Mouse (Mus musculus): ENCODE measurements around the gene Sirt5. TPM values are rescaled to one million over a fixed set of nuclear protein-coding genes. Genes with fewer than 3 reads are reported as not detected.

Sirt5 gene
- polyA plus RNA-seq, 1 experiment from 2014 or later: 33.2 TPM

- Histone ChIP-seq H3K27ac (replicated peaks; ENCODE audit: low read depth, low read length) (no peak overlapping the region), H3K4me3 (ENCODE audit: low read depth, low read length) (no peak overlapping the region), H3K9me3 (replicated peaks; ENCODE audit: control insufficient read depth, low read length) (no peaks in the 10 kb centered on the region), H3K27me3 (ENCODE audit: control insufficient read depth, insufficient read depth, low read length) (no peaks in the 10 kb centered on the region), H3K4me1 (ENCODE audit: control insufficient read depth, insufficient read depth, low read length) (no peaks in the 10 kb centered on the region), H3K4me2 (ENCODE audit: low read depth, low read length) (no peak overlapping the region), H3K9ac (replicated peaks; ENCODE audit: low read length) (no peak overlapping the region), H3K36me3 (replicated peaks; ENCODE audit: control insufficient read depth, insufficient read depth, low read depth, low read length) (no peaks in the 10 kb centered on the region)
- DNase-seq (ENCODE audit: low spot score) (no peak), ATAC-seq (replicated peaks; ENCODE audit: insufficient number of reproducible peaks, low FRiP score, low TSS enrichment, low read depth) (no peak)
- WGBS: 82% methylated on average over 14 of the region's 14 CpGs
These were observed 8.8 kb upstream of the Sirt5 start for GRCm38 (mm10) chr13:43356346-43357125.

GRCm38 (mm10) chr13:43360534-43360933 lies 4.8 kb upstream of the Sirt5 start:
- no peaks in the 10 kb centered on the region for H3K27me3 ChIP-seq (ENCODE audit: control insufficient read depth, insufficient read depth, low read length)
- no peak for ATAC-seq (replicated peaks; ENCODE audit: insufficient number of reproducible peaks, low FRiP score, low TSS enrichment, low read depth)
- DNase-seq (ENCODE audit: low spot score): no peak
- no peak overlapping the region for H3K27ac ChIP-seq (replicated peaks; ENCODE audit: low read depth, low read length)
- no peak overlapping the region for H3K4me2 ChIP-seq (ENCODE audit: low read depth, low read length)
- H3K4me3 ChIP-seq (ENCODE audit: low read depth, low read length): no peak overlapping the region
- no peak overlapping the region for H3K9ac ChIP-seq (replicated peaks; ENCODE audit: low read length)
- H3K9me3 ChIP-seq (replicated peaks; ENCODE audit: control insufficient read depth, low read length): no peaks in the 10 kb centered on the region
- 62% methylated on average over 6 of the region's 6 CpGs for WGBS
- no peaks in the 10 kb centered on the region for H3K36me3 ChIP-seq (replicated peaks; ENCODE audit: control insufficient read depth, insufficient read depth, low read depth, low read length)
- H3K4me1 ChIP-seq (ENCODE audit: control insufficient read depth, insufficient read depth, low read length): no peaks in the 10 kb centered on the region

GRCm38 (mm10) chr13:43362353-43362752 lies 2.9 kb upstream of the Sirt5 start:
- DNase-seq (ENCODE audit: low spot score) (no peak), ATAC-seq (replicated peaks; ENCODE audit: insufficient number of reproducible peaks, low FRiP score, low TSS enrichment, low read depth) (no peak)
- Histone ChIP-seq H3K4me3 (ENCODE audit: low read depth, low read length) (no peak overlapping the region), H3K4me2 (ENCODE audit: low read depth, low read length) (no peak overlapping the region), H3K4me1 (ENCODE audit: control insufficient read depth, insufficient read depth, low read length) (no peaks in the 10 kb centered on the region), H3K36me3 (replicated peaks; ENCODE audit: control insufficient read depth, insufficient read depth, low read depth, low read length) (no peaks in the 10 kb centered on the region), H3K27ac (replicated peaks; ENCODE audit: low read depth, low read length) (no peak overlapping the region), H3K27me3 (ENCODE audit: control insufficient read depth, insufficient read depth, low read length) (no peaks in the 10 kb centered on the region), H3K9me3 (replicated peaks; ENCODE audit: control insufficient read depth, low read length) (no peaks in the 10 kb centered on the region), H3K9ac (replicated peaks; ENCODE audit: low read length) (no peak overlapping the region)
- WGBS: 81% methylated on average over 9 of the region's 9 CpGs

GRCm38 (mm10) chr13:43365825-43366184 lies 509 bp downstream of the Sirt5 start:
- no peak for DNase-seq (ENCODE audit: low spot score)
- H3K36me3 ChIP-seq (replicated peaks; ENCODE audit: control insufficient read depth, insufficient read depth, low read depth, low read length): no peaks in the 10 kb centered on the region
- H3K27ac ChIP-seq (replicated peaks; ENCODE audit: low read depth, low read length): peak overlapping the region; percentile 65
- peak overlapping the region; percentile 80 for H3K4me2 ChIP-seq (ENCODE audit: low read depth, low read length)
- H3K9ac ChIP-seq (replicated peaks; ENCODE audit: low read length): peak overlapping the region; percentile 86
- H3K9me3 ChIP-seq (replicated peaks; ENCODE audit: control insufficient read depth, low read length): no peaks in the 10 kb centered on the region
- ATAC-seq (replicated peaks; ENCODE audit: insufficient number of reproducible peaks, low FRiP score, low TSS enrichment, low read depth): peak; percentile 40; the same call in 1 of the 2 replicates
- peak overlapping the region; percentile 59 for H3K4me3 ChIP-seq (ENCODE audit: low read depth, low read length)
- H3K4me1 ChIP-seq (ENCODE audit: control insufficient read depth, insufficient read depth, low read length): no peaks in the 10 kb centered on the region
- WGBS: 10% methylated on average over 11 of the region's 11 CpGs
- no peaks in the 10 kb centered on the region for H3K27me3 ChIP-seq (ENCODE audit: control insufficient read depth, insufficient read depth, low read length)

GRCm38 (mm10) chr13:43370063-43370462 lies 4.8 kb downstream of the Sirt5 start:
- H3K36me3 ChIP-seq (replicated peaks; ENCODE audit: control insufficient read depth, insufficient read depth, low read depth, low read length): no peaks in the 10 kb centered on the region; the same call in 1 of the 2 replicates
- H3K9me3 ChIP-seq (replicated peaks; ENCODE audit: control insufficient read depth, low read length): no peaks in the 10 kb centered on the region
- no peak overlapping the region for H3K9ac ChIP-seq (replicated peaks; ENCODE audit: low read length)
- H3K4me3 ChIP-seq (ENCODE audit: low read depth, low read length): no peak overlapping the region
- WGBS: 95% methylated on average over 6 of the region's 6 CpGs
- H3K27me3 ChIP-seq (ENCODE audit: control insufficient read depth, insufficient read depth, low read length): no peaks in the 10 kb centered on the region
- DNase-seq (ENCODE audit: low spot score) (no peak), ATAC-seq (replicated peaks; ENCODE audit: insufficient number of reproducible peaks, low FRiP score, low TSS enrichment, low read depth) (no peak)
- no peaks in the 10 kb centered on the region for H3K4me1 ChIP-seq (ENCODE audit: control insufficient read depth, insufficient read depth, low read length)
- no peak overlapping the region for H3K4me2 ChIP-seq (ENCODE audit: low read depth, low read length)
- H3K27ac ChIP-seq (replicated peaks; ENCODE audit: low read depth, low read length): no peak overlapping the region

- H3K9ac ChIP-seq (replicated peaks; ENCODE audit: low read length): no peak overlapping the region
- H3K4me2 ChIP-seq (ENCODE audit: low read depth, low read length): no peak overlapping the region
- no peaks in the 10 kb centered on the region for H3K27me3 ChIP-seq (ENCODE audit: control insufficient read depth, insufficient read depth, low read length)
- no peak overlapping the region for H3K27ac ChIP-seq (replicated peaks; ENCODE audit: low read depth, low read length)
- no peak overlapping the region for H3K4me3 ChIP-seq (ENCODE audit: low read depth, low read length)
- no peak for ATAC-seq (replicated peaks; ENCODE audit: insufficient number of reproducible peaks, low FRiP score, low TSS enrichment, low read depth)
- 93% methylated on average over 1 of the region's 1 CpGs for WGBS
- H3K4me1 ChIP-seq (ENCODE audit: control insufficient read depth, insufficient read depth, low read length): no peaks in the 10 kb centered on the region
- no peaks in the 10 kb centered on the region for H3K9me3 ChIP-seq (replicated peaks; ENCODE audit: control insufficient read depth, low read length)
- DNase-seq (ENCODE audit: low spot score): no peak
- no peaks in the 10 kb centered on the region; the same call in 1 of the 2 replicates for H3K36me3 ChIP-seq (replicated peaks; ENCODE audit: control insufficient read depth, insufficient read depth, low read depth, low read length)
These were observed 7.6 kb downstream of the Sirt5 start for GRCm38 (mm10) chr13:43372892-43373291.

GRCm38 (mm10) chr13:43374205-43374604 lies 8.9 kb downstream of the Sirt5 start:
- Histone ChIP-seq H3K27me3 (ENCODE audit: control insufficient read depth, insufficient read depth, low read length) (no peaks in the 10 kb centered on the region), H3K36me3 (replicated peaks; ENCODE audit: control insufficient read depth, insufficient read depth, low read depth, low read length) (no peaks in the 10 kb centered on the region; the same call in 1 of the 2 replicates), H3K9ac (replicated peaks; ENCODE audit: low read length) (no peak overlapping the region), H3K4me3 (ENCODE audit: low read depth, low read length) (no peak overlapping the region), H3K4me1 (ENCODE audit: control insufficient read depth, insufficient read depth, low read length) (no peaks in the 10 kb centered on the region), H3K4me2 (ENCODE audit: low read depth, low read length) (no peak overlapping the region), H3K9me3 (replicated peaks; ENCODE audit: control insufficient read depth, low read length) (no peaks in the 10 kb centered on the region), H3K27ac (replicated peaks; ENCODE audit: low read depth, low read length) (no peak overlapping the region)
- DNase-seq (ENCODE audit: low spot score): no peak
- ATAC-seq (replicated peaks; ENCODE audit: insufficient number of reproducible peaks, low FRiP score, low TSS enrichment, low read depth): no peak
- WGBS: 83% methylated on average over 10 of the region's 10 CpGs

- no peak for ATAC-seq (replicated peaks; ENCODE audit: insufficient number of reproducible peaks, low FRiP score, low TSS enrichment, low read depth)
- H3K4me1 ChIP-seq (ENCODE audit: control insufficient read depth, insufficient read depth, low read length): no peaks in the 10 kb centered on the region
- no peaks in the 10 kb centered on the region for H3K27me3 ChIP-seq (ENCODE audit: control insufficient read depth, insufficient read depth, low read length)
- H3K9me3 ChIP-seq (replicated peaks; ENCODE audit: control insufficient read depth, low read length): no peaks in the 10 kb centered on the region
- H3K4me3 ChIP-seq (ENCODE audit: low read depth, low read length): no peak overlapping the region
- no peak overlapping the region for H3K27ac ChIP-seq (replicated peaks; ENCODE audit: low read depth, low read length)
- H3K36me3 ChIP-seq (replicated peaks; ENCODE audit: control insufficient read depth, insufficient read depth, low read depth, low read length): no peaks in the 10 kb centered on the region; the same call in 1 of the 2 replicates
- H3K4me2 ChIP-seq (ENCODE audit: low read depth, low read length): no peak overlapping the region
- 64% methylated on average over 2 of the region's 2 CpGs for WGBS
- no peak overlapping the region for H3K9ac ChIP-seq (replicated peaks; ENCODE audit: low read length)
- DNase-seq (ENCODE audit: low spot score): no peak
These were observed 9.7 kb downstream of the Sirt5 start for GRCm38 (mm10) chr13:43374918-43375432.

Measured in embryonic facial prominence, embryonic 11.5 days (tissue).